Mouse (Mus musculus) forebrain, embryonic 11.5 days (tissue): Measurements from ENCODE around the gene Zfyve21. TPM values are rescaled to one million over a fixed set of nuclear protein-coding genes. Genes with fewer than 3 reads are reported as not detected.

Experiments used
- ATAC-seq: fragments of 200-750 bp; cut with Nextera tagmentation; replicated peaks from 2 replicates; pipeline ENCODE4 v1.8.0; 2017; ENCODE audit warnings: moderate TSS enrichment; ENCODE audit not compliant: low FRiP score
- DNase-seq: peaks from one replicate; pipeline ENCODE4 v3.0.0-alpha.2; 2017; ENCODE audit warnings: low spot score
- H3K27ac ChIP-seq: fragments of 300-500 bp; sonication (generic); 2 replicates; pipeline ENCODE4 v1.5.1; 2014; ENCODE audit warnings: low read depth, low read length
- H3K27me3 ChIP-seq: fragments of 300-500 bp; sonication (generic); 2 replicates; pipeline ENCODE4 v1.6.1; 2014; ENCODE audit warnings: mild to moderate bottlenecking, low read length, mixed read lengths; ENCODE audit not compliant: control insufficient read depth, insufficient read depth
- H3K36me3 ChIP-seq: fragments of 300-500 bp; sonication (generic); 2 replicates; pipeline ENCODE4 v1.6.1; 2014; ENCODE audit warnings: mild to moderate bottlenecking, low read length, moderate library complexity, mixed read lengths; ENCODE audit not compliant: control insufficient read depth, insufficient read depth
- H3K4me1 ChIP-seq: fragments of 300-500 bp; sonication (generic); replicated peaks from 2 replicates; pipeline ENCODE4 v1.6.1; 2014; ENCODE audit warnings: low read length, mixed read lengths; ENCODE audit not compliant: control insufficient read depth, insufficient read depth
- H3K4me2 ChIP-seq: fragments of 300-500 bp; sonication (generic); 2 replicates; pipeline ENCODE4 v1.6.1; 2014; ENCODE audit warnings: low read depth, mild to moderate bottlenecking, low read length, moderate library complexity, mixed read lengths; ENCODE audit not compliant: severe bottlenecking
- H3K4me3 ChIP-seq: fragments of 300-500 bp; sonication (generic); 2 replicates; pipeline ENCODE4 v1.5.1; 2014; ENCODE audit warnings: low read depth, low read length
- H3K9ac ChIP-seq: fragments of 300-500 bp; sonication (generic); 2 replicates; pipeline ENCODE4 v1.6.1; 2014; ENCODE audit warnings: low read length
- H3K9me3 ChIP-seq: fragments of 300-500 bp; sonication (generic); 2 replicates; pipeline ENCODE4 v1.6.1; 2016; ENCODE audit warnings: low read length, mixed read lengths; ENCODE audit not compliant: control insufficient read depth
- WGBS: fragments of 180-500 bp; shearing (Covaris S2); extraction: QIAGEN DNeasy Blood & Tissue Kit; methylation state at CpG from one replicate; pipeline ENCODE4 v1.1.7; 2014; 5-methylcytosine and 5-hydroxymethylcytosine counted together
- polyA plus RNA-seq: library from polyadenylated mRNA; unstranded; fragments of >200 nt; fragmentation: Nextera tagmentation; extraction: Ambion mirVana; gene quantifications from 2 replicates; pipeline ENCODE4 v1.2.1, GENCODE M21; 2014

The Zfyve21 gene
- polyA plus RNA-seq, 1 experiment from 2014 or later: 66.5 TPM

DNA sequence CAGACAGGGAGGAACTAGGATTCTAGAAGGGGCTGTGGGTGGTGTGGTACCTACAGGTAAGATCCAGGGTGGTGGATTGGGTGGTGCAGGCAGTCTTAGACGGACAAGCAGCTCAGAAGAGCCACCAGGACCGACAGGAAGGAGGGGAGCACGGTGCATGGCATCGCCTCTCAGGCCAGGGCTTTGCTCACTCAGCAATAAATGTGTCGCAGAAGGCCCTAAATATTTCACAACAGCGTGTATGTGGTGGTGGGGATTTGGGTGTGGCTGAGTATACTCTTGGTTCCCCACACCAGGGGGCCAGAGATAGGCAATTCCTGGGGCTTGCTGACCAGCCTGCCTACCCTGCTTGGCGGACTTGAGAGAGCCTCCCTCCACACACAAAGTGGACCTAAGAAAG is 6.7 kb downstream of the Zfyve21 start:
- 0 out of 2 replicates have a peak, but pooled peaks cover 5% of the 10 kb centered on the region for H3K4me1 ChIP-seq
- no peak overlapping the region for H3K9ac ChIP-seq
- no peak overlapping the region for H3K4me3 ChIP-seq
- no peak for ATAC-seq
- WGBS: 89% methylated on average over 7 of the region's 7 CpGs
- no peak for DNase-seq
- H3K36me3 ChIP-seq: no peaks in the 10 kb centered on the region; the same call in 1 of the 2 replicates
- H3K4me2 ChIP-seq: no peak overlapping the region
- no peaks in the 10 kb centered on the region for H3K9me3 ChIP-seq
- H3K27ac ChIP-seq: no peak overlapping the region
- no peaks in the 10 kb centered on the region for H3K27me3 ChIP-seq

DNA sequence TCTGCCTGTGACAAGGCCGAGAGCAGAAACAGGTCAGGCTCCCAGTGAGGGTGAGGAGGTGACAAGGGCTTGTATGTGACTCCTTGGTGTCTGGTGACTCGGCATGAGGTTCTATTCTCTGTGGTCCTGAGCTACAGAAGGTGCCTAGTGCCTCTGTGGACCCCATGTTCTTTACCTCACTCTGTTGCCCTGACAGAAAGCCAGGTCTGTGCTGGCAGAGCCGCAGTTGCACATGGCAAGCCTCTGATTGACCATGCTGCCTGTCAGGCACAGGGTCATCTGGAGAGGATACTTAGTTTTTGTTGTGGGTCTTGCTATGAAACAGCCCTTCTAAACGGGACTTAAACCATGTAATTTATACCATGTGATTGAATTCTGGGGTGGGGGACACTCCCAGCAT is 8.0 kb downstream of the Zfyve21 start:
- Histone ChIP-seq H3K4me2 (no peak overlapping the region), H3K9ac (no peak overlapping the region), H3K27ac (no peak overlapping the region), H3K27me3 (no peaks in the 10 kb centered on the region), H3K4me1 (0 out of 2 replicates have a peak, but pooled peaks cover 2% of the 10 kb centered on the region), H3K36me3 (no peaks in the 10 kb centered on the region; the same call in 1 of the 2 replicates), H3K4me3 (no peak overlapping the region), H3K9me3 (no peaks in the 10 kb centered on the region)
- DNase-seq: no peak
- no peak for ATAC-seq
- WGBS: 80% methylated on average over 4 of the region's 4 CpGs

DNA sequence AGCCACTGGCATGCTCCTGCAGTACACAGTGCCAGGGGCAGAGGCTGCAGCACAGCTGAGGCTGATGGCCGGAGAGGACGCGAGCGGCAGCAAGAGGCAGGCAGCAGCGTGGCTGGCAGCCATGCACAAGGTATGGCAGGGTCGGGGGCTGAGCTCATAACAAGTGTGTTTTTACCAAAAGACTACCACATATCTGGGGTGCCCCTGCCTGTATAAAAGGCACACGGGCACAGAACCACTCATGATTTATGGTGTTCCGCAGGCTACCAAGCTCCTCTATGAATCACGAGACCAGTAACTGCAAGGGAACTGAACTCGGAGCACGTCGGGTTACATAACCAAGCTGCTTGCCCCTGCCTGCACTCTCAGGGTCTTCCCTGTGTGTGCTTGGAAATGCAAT is 13.6 kb downstream of the Zfyve21 start:
- no peak overlapping the region for H3K27ac ChIP-seq
- no peaks in the 10 kb centered on the region for H3K27me3 ChIP-seq
- no peak overlapping the region for H3K9ac ChIP-seq
- ATAC-seq: no peak
- no peaks in the 10 kb centered on the region for H3K4me1 ChIP-seq
- WGBS: 97% methylated on average over 12 of the region's 12 CpGs
- no peak overlapping the region for H3K4me3 ChIP-seq
- DNase-seq: no peak
- H3K9me3 ChIP-seq: no peaks in the 10 kb centered on the region
- no peak overlapping the region for H3K4me2 ChIP-seq
- H3K36me3 ChIP-seq: no peaks in the 10 kb centered on the region; the same call in 1 of the 2 replicates

DNA sequence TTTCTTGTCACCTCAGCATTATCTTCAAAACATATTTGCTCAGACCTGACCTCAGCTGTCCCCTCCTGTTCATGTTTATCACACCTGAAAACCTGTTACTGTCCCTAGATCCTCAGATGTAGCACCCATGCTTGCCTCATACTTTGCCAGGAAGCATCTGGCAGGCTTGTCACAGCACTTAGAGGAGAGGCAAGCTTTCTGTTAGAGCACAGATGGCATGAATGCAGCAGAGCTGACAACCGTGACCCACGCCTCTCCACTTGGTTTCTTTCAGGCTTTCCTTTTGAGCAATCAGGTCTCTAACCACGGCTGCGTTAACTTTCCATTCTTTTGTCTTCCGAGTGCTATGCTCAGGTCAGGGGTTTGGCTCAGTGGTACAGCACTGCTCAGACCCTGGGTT is 15.5 kb downstream of the Zfyve21 start:
- Histone ChIP-seq H3K27me3 (no peaks in the 10 kb centered on the region), H3K9ac (no peak overlapping the region), H3K4me2 (no peak overlapping the region), H3K4me1 (no peaks in the 10 kb centered on the region), H3K36me3 (no peaks in the 10 kb centered on the region; the same call in 1 of the 2 replicates), H3K27ac (no peak overlapping the region), H3K9me3 (no peaks in the 10 kb centered on the region), H3K4me3 (no peak overlapping the region)
- DNase-seq: no peak
- 76% methylated on average over 5 of the region's 5 CpGs for WGBS
- ATAC-seq: no peak

DNA sequence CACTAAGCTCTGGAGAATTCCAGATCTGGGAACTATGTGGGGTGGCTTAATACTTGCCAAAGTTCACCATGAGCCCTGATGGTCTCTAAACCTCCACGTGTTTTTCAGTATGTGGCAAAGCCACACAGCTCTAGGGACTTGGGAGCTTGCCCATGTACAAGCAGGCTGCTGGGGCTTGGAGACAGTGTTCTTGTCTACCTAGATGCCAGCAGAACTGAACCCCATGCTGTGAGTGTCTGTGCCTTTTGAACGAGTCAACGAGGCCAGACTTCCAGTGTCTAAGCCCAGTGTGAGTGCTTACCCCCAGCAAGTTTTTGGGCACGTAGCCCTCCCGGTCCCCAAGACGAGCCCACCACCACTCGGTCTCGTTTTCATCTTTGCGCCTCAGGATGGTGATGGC is 16.0 kb downstream of the Zfyve21 start:
- 88% methylated on average over 9 of the region's 9 CpGs for WGBS
- no peak for ATAC-seq
- no peaks in the 10 kb centered on the region for H3K27me3 ChIP-seq
- no peaks in the 10 kb centered on the region; the same call in 1 of the 2 replicates for H3K36me3 ChIP-seq
- no peak overlapping the region for H3K9ac ChIP-seq
- no peak overlapping the region for H3K4me2 ChIP-seq
- DNase-seq: no peak
- no peak overlapping the region for H3K27ac ChIP-seq
- H3K4me1 ChIP-seq: no peaks in the 10 kb centered on the region
- H3K4me3 ChIP-seq: no peak overlapping the region
- no peaks in the 10 kb centered on the region for H3K9me3 ChIP-seq

DNA sequence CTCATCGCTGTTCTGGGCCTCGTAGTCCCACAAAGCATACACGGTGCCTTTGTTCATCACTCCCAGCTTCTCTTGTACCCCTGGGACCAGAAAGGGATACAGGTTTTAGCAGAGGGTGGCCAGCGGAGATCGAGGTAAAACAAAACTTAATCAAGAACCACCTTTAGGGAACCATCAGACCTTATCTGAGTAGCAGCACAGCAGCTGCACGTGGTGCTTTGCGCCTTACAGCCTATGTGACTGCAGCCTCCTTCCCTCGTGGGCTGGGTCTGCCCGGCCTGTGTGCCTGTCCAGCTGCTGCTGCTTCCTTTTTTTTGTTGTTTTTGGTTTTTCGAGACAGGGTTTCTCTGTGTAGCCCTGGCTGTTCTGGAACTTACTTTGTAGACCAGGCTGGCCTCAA is 16.4 kb downstream of the Zfyve21 start:
- Histone ChIP-seq H3K9ac (no peak overlapping the region), H3K27me3 (no peaks in the 10 kb centered on the region), H3K4me1 (no peaks in the 10 kb centered on the region), H3K4me2 (no peak overlapping the region), H3K9me3 (no peaks in the 10 kb centered on the region), H3K36me3 (no peaks in the 10 kb centered on the region; the same call in 1 of the 2 replicates), H3K4me3 (no peak overlapping the region), H3K27ac (no peak overlapping the region)
- no peak for DNase-seq
- 88% methylated on average over 10 of the region's 10 CpGs for WGBS
- no peak for ATAC-seq

DNA sequence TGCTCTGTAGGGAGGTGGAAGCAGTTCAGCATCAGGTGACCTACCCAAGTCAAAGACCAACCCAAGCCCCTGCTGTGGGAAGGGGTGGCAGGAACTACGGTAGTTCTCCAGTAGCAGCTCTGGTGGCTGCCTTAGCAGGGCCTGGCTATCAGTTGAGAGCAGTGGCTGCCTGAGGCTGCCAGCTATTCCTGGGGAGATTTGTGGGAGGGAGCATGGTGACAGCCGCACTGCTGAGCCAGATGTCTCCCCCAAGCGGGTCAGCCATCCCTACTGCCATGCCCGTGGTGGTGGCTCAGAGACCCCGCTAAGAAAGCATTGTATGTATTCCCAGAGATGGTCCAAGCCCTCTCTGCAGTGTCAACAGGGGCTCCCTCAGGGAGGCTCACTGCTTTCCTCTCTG is 18.7 kb downstream of the Zfyve21 start:
- no peak for ATAC-seq
- Histone ChIP-seq H3K27ac (no peak overlapping the region), H3K9ac (no peak overlapping the region), H3K27me3 (no peaks in the 10 kb centered on the region), H3K4me3 (no peak overlapping the region), H3K4me2 (no peak overlapping the region), H3K4me1 (no peaks in the 10 kb centered on the region), H3K36me3 (no peaks in the 10 kb centered on the region; the same call in 1 of the 2 replicates), H3K9me3 (no peaks in the 10 kb centered on the region)
- WGBS: 82% methylated on average over 5 of the region's 5 CpGs
- no peak for DNase-seq

DNA sequence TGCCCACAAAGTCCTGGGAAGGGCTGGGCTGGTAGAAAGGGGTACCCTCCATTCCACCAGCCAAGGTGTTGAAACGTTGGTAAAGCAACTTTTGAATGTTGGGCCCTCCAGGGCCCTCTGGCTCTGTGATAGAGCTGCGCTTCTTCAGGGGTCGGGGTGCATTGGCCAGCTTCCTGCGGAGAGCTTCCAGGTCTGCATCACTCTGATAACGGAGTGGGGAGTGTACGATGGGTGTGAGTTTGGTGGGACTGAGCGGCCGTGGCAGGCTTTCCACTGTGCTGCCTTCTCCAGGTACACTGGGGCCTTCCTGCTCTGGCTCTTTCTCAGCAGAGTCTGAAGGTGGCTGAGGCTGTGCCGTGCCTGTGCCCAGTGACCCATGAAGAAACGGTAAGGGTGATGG is 19.5 kb downstream of the Zfyve21 start:
- Histone ChIP-seq H3K4me2 (no peak overlapping the region), H3K4me1 (no peaks in the 10 kb centered on the region), H3K27me3 (no peaks in the 10 kb centered on the region), H3K9ac (no peak overlapping the region), H3K4me3 (no peak overlapping the region), H3K9me3 (no peaks in the 10 kb centered on the region), H3K36me3 (no peaks in the 10 kb centered on the region; the same call in 1 of the 2 replicates), H3K27ac (no peak overlapping the region)
- 92% methylated on average over 10 of the region's 10 CpGs for WGBS
- ATAC-seq: no peak
- DNase-seq: no peak

DNA sequence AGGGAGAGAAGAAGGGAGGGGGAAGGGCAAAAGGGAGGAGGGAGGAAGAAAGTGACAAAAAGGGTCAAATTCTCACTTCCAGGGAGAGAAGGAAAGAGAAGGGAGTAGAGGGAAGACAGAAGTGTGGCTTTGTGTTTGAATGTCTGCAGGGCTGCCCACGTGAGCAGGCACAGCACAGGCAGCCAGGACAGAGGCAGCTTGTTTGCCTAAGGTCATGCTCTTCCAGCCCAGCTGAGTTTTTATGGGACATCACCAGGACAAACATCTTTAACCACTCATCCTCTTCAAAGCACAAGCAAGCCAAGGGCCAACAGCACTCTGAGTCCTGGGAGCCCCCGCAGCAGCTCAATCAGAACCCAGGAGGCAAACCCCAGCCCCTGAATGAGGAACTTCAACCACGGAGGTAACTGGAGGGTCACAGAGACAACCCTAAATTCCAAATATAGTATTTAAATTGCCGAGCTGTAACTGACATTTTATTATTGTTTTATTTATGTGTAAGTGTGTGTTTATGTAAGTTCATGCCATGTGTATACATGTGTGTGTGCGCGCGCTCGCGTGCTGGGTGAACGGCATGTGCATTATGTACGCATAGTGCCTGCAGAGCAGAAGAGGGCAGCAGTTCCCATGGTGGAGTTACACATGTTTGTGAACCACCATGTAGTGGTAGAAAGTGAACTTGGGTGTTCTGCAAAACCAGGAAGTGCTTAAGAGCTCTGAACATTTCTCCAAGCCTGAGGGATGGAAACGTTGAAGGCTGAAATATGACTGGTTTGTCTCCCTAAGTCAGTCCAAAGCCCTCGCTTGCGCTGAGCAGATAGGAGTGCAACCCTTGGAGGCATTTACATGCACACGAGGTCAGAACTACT is 28.8 kb downstream of the Zfyve21 start:
- H3K9me3 ChIP-seq: no peaks in the 10 kb centered on the region
- no peaks in the 10 kb centered on the region for H3K36me3 ChIP-seq
- H3K27ac ChIP-seq: no peak overlapping the region
- DNase-seq (no peak), ATAC-seq (no peak)
- no peaks in the 10 kb centered on the region for H3K4me1 ChIP-seq
- no peak overlapping the region for H3K4me2 ChIP-seq
- H3K9ac ChIP-seq: no peak overlapping the region
- WGBS: 88% methylated on average over 15 of the region's 15 CpGs
- no peak overlapping the region for H3K4me3 ChIP-seq
- H3K27me3 ChIP-seq: no peaks in the 10 kb centered on the region
